Mouse (Mus musculus) heart, adult 2 months (tissue): Measurements from ENCODE around the gene Tstd2.

Experiments used
- CTCF ChIP-seq: fragments of 200-600 bp; IDR thresholded peaks from 2 replicates; pipeline ENCODE4 v1.8.1; 2022; ENCODE audit warnings: antibody characterized with exemption, mild to moderate bottlenecking, moderate library complexity
- EP300 ChIP-seq: fragments of 200-500 bp; IDR thresholded peaks from 2 replicates; pipeline ENCODE4 v1.6.1; 2011; ENCODE audit warnings: low read depth, low read length, control low read depth; ENCODE audit not compliant: insufficient read depth
- POLR2A ChIP-seq: fragments of 200-500 bp; IDR thresholded peaks from 2 replicates; pipeline ENCODE4 v1.6.1; 2011; ENCODE audit warnings: mild to moderate bottlenecking, low read depth, low read length, control low read depth; ENCODE audit not compliant: insufficient read depth

- no peak for TF ChIP-seq POLR2A
- no peak for TF ChIP-seq CTCF
- TF ChIP-seq EP300: no peak
Measured at GRCm38 (mm10) chr4:46069851-46070482, 68.5 kb downstream of the Tstd2 start.
